Mouse (Mus musculus): ENCODE measurements at regions not wholly inside any gene's neighbourhood (a gene's known extent, or its start where the extent isn't known, plus 50 kb on each side); places are given as distances from the start of the nearest gene placed in this dataset.

DNA sequence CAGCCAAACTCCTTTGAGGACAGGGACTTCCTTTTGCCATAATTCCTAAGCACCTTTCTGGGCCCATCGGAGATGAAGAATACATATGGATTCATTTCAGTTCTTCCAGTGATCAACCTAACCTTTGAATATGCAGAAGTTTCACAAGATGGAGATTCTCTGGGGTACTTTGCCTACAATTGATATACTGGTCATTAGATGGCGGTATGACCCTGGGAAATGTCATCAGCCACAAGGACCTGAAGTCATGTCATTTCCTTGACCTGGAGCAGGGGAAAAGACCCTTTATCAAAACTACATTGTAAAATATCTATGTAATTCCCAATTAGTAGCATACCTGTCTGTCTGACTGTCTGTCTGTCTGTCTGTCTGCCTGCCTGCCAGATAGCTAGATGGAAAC, 164.0 kb upstream of the Slc24a3 start:
- DNase-seq: no peak

- DNase-seq: no peak
Observed at GRCm38 (mm10) chr2:145010674-145011073, 156.9 kb upstream of the Slc24a3 start.

DNA sequence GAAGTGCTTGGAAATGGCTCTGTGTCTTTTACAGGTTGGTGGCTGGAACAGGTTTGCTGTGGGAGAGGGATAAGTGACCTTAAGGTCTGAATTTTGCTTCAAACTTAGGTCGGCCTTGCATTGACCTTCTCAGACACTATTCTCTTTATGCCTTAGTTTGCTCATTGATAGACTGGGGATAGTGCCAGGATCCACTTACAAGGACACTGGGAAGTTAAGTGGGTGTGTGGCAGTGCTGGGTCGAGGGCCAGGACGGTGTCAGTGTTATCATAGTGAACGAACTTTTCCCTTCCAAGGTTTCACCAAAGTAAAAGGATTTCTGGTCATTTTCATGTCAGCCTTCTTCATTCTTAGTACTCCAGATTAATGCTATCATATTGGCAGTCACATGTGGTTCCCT, 156.3 kb upstream of the Slc24a3 start:
- DNase-seq: no peak

GRCm38 (mm10) chr2:145015951-145016350, 151.6 kb upstream of the Slc24a3 start:
- no peak for DNase-seq

- no peak for DNase-seq
Observed at GRCm38 (mm10) chr2:145016939-145017338, 150.6 kb upstream of the Slc24a3 start.

DNA sequence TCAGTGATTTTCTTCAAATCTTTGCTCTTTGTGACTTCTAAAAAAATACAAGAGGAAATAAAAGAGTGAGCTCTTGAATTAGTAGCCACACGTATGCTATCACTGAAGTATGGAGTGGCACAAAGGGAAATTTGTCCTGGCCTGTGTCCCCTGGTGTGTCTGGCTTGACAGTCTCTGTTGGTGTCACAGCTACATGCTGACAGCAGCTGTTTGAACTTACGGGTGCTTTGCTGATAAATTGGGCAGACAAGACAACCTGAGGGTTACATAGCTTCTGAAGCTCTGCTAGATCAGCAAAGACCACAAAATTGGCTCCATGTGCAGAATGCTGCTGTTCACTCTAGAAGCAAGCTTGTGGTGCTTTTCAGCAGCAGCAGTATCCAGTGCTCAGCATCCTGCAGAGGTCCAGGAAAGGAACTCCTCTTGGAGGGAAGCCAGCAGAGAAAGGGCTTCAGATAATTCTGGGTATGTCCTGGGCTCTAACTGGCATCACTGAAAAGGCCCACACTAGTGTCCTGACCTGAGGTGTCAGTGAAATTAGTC, 149.9 kb upstream of the Slc24a3 start:
- no peak for DNase-seq

GRCm38 (mm10) chr2:145047743-145048142, 119.8 kb upstream of the Slc24a3 start:
- no peak for DNase-seq

GRCm38 (mm10) chr2:145049655-145050376, 117.7 kb upstream of the Slc24a3 start:
- DNase-seq: no peak

DNA sequence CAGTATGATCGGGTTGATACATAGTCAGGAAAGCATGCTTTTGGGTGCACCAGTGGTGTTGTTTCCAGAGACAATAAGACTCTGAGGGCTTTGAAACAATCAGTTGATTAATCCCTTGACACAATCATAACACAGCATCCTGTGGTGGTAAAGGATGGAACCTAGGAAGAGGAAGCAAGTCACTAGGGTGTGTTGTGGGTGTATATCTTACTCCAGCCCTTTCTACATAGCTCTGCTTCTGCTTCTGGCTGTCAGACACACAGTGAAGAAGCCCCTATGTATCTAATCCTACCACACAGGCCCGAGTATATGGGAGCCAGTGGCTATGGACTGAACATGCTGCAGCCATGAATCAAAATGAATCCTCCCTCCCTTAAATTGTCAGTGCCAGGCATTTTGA, 115.1 kb upstream of the Slc24a3 start:
- DNase-seq: no peak

DNA sequence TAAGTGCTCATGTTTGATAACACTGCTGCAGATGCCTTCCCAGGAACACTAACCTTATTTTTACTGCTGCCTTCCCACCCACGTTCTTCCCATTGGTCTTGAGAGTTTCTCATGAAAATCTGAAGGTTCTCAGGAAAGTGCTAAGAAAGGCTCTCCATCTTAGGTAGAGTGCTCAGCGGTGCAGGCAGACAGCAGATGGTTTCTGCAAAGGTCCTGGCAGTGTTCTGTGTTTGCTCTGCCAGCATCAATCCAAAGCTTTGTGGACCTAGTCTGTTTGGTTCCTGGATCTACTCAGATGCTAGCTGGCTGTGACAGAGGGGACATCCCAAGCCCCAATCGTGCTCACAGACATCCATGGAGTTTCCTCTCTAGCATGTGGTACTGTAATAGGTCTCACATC, 111.3 kb upstream of the Slc24a3 start:
- DNase-seq: peak; percentile 27

DNA sequence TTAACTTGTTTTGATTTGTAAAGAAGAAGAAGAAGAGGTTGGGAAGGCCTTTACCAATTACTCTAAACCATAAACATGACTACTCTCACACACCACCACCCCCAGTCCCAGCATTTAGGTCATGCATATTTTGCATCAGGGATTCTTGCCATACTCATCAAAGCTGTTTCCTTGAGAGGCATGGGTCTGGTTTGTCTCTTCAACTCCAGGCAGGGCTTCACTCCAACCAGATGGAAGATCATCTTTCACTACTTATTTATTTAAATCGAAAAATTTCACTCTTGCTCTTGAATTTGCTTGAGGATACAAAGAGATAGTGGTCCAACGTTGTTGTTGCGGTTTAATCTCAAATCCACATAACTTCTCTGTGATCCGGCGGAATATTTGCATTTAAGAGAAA, 110.8 kb upstream of the Slc24a3 start:
- DNase-seq: no peak

DNA sequence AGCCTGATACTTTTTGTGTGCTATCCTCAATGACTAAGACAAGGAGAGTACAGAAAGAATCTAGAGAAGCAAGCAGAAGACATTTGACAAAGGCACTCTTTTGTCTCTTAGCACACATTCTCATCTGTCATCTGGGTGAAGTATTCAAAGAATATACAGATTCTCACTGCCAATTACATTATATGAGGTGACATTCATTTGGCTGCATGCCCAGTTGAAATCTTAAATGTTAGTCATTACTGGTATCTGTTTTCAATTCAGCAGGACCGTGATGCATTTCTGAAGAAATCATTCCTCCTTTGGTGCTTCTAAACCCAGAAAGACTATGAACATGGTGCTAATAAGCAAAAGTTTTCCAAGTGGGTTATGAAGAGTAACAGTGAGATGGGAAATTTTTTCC, 97.6 kb upstream of the Slc24a3 start:
- DNase-seq: no peak

DNA sequence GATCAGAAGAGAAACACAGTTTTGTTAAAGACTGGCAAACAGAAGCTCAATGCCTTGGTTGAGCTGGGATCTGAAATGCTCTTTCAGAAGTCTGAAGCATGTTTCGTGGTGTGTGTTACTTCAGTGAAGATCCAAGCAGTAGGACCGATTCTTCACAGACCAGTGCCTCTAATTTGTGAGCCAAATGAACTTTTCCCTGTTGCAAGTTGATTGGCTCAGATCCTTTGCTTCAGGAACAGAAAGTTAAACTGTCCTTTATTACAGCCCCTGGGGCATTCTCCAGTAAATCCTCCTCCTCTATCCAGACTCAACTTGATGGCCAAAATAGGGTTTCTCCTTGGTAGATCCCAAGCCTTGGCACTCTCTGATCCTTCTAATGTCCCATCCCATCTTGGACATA, 85.6 kb upstream of the Slc24a3 start:
- DNase-seq: no peak

- no peak for DNase-seq
Observed at GRCm38 (mm10) chr2:145084621-145085020, 82.9 kb upstream of the Slc24a3 start.

DNA sequence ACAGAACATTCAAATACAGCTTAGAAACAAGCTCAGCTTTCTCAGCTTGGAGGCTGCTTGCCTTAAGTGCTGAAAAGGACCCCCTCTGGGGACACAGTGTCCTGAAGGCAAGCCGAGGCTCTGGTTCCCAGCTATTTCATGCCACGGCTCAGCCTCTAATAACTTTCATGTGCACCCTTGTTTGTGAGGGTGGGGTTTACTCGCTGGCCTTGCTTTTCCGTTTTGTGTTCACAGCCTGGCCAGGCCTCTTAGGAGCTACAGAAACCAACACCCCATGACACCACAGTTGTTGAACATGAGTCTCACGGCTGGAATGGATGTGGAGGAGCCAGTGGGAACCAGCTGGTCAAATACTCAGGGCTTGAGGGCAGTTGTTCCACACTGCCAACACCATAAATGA, 81.4 kb upstream of the Slc24a3 start:
- DNase-seq: no peak

GRCm38 (mm10) chr2:145103295-145103694, 64.3 kb upstream of the Slc24a3 start:
- no peak for DNase-seq

DNA sequence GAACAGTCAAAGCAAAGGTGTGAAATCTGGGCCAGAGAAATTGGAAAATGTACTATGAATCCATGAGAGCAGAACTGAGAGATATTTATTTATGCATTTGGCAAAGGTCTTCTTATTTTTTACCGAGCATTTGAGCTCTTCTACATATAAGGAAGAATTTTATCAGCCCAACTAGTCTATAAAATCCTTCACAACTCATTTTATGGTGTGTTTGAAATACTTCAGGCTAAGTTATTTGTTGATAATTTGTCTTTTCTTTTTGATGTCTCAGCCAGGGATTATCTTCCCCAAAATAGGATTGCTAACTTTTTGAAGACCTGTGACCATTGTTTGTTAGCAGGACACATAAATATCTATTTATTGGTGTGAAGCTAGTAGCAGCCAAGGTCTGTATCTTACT, 55.9 kb upstream of the Slc24a3 start:
- no peak for DNase-seq

GRCm38 (mm10) chr2:145115043-145115442, 52.5 kb upstream of the Slc24a3 start:
- DNase-seq: no peak

Data from right cerebral cortex, adult 18-20 months (tissue).